Comparison of ENCODE assay signal across 29 mouse cellular contexts in the genomic region with DNA sequence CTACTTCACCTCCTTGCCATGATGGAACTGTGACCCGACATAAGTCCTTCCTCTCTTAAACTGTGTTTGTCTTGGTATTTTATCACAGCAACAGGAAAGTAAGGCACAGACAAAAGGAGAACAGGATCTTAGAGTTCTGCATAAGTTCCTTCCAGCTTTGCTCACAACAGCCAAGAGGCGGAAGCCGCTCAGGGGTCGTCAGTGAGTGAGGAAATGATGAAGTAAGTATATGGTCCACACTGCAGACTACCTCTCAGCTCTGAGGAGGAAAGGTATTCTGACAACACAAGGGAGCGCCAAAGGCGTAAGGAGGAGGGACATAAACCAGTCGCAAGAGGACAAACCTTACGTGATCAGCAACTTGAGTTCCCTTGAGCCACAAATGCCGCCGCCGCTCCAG. TPM values are rescaled to one million over a fixed set of nuclear protein-coding genes. Genes with fewer than 3 reads are reported as not detected.
"Had no signal": no experiment of that assay in that cellular context is flagged by ENCODE, and none has a peak within 500 bp of the region (broad histone marks: within the 10 kb centered on the region; RNA-seq: fewer than 3 reads in every experiment).

No protein-coding gene starts in this region.

- H3K9ac ChIP-seq: heart, embryonic 13.5 days; heart, embryonic 15.5 days; hindbrain, embryonic 12.5 days; hindbrain, embryonic 14.5 days; intestine, embryonic 15.5 days; limb, embryonic 12.5 days; liver, embryonic 13.5 days; liver, embryonic 15.5 days had no signal

- H3K4me3 ChIP-seq: heart, embryonic 13.5 days; heart, embryonic 15.5 days; hindbrain, embryonic 10.5 days; hindbrain, embryonic 12.5 days; intestine, embryonic 15.5 days; left cerebral cortex, adult 2 months; limb, embryonic 10.5 days; limb, embryonic 12.5 days; liver, embryonic 13.5 days; liver, embryonic 15.5 days had no signal

- H3K4me1 ChIP-seq: intestine, embryonic 15.5 days had no signal

- H3K36me3 ChIP-seq: heart, embryonic 13.5 days; heart, embryonic 15.5 days; hindbrain, embryonic 10.5 days; hindbrain, embryonic 12.5 days; intestine, embryonic 15.5 days; limb, embryonic 10.5 days; limb, embryonic 12.5 days; liver, embryonic 13.5 days; liver, embryonic 15.5 days had no signal

- DNase-seq: gastrocnemius, postnatal 14 days; gastrocnemius, postnatal 36 days; heart, adult 18-20 months; heart, postnatal 14 days; heart, postnatal 36 days; kidney, adult 18-20 months; kidney, adult 8-10 months; kidney, postnatal 10 days; kidney, postnatal 36 days; layer of hippocampus, adult 9-11 months; liver; liver, embryonic 13.5 days had no signal

- H3K27ac ChIP-seq: heart, embryonic 13.5 days; heart, embryonic 15.5 days; hindbrain, embryonic 10.5 days; hindbrain, embryonic 12.5 days; hindbrain, embryonic 14.5 days; intestine, embryonic 15.5 days; left cerebral cortex, adult 2 months; limb, embryonic 10.5 days; limb, embryonic 12.5 days; liver, embryonic 13.5 days; liver, embryonic 15.5 days had no signal

- ATAC-seq: hindbrain, embryonic 16.5 days; inflammation-experienced regulatory T-cells, adult 6 months; intestine, embryonic 15.5 days; intestine, postnatal 0 days had no signal

- H3K9me3 ChIP-seq: heart, embryonic 13.5 days; heart, embryonic 15.5 days; hindbrain, embryonic 10.5 days; hindbrain, embryonic 12.5 days; intestine, embryonic 15.5 days; limb, embryonic 10.5 days; limb, embryonic 12.5 days; liver, embryonic 13.5 days; liver, embryonic 15.5 days had no signal

- H3K4me2 ChIP-seq: heart, embryonic 11.5 days; heart, embryonic 13.5 days; heart, embryonic 15.5 days; hindbrain, embryonic 12.5 days; hindbrain, embryonic 14.5 days; intestine, embryonic 15.5 days; limb, embryonic 12.5 days; liver, embryonic 11.5 days; liver, embryonic 13.5 days; liver, embryonic 15.5 days had no signal

- H3K27me3 ChIP-seq: intestine, embryonic 15.5 days; liver, embryonic 13.5 days; liver, embryonic 15.5 days had no signal

RNA-seq across cellular contexts. Expression of gene Slco4a1, which starts 25.4 kb away (rescaled TPM):
- total RNA-seq: gastrocnemius, adult 18-20 months had no signal
- polyA plus RNA-seq: heart, embryonic 11.5 days; heart, postnatal 0 days had no signal
